Mouse (Mus musculus) ES-E14 (cell line): Measurements from ENCODE around the gene Tff2. TPM values are rescaled to one million over a fixed set of nuclear protein-coding genes. Genes with fewer than 3 reads are reported as not detected.

Source experiments
- DNase-seq: peaks from one replicate; pipeline ENCODE4 v3.0.0-alpha.2; 2013; ENCODE audit warnings: low read depth, low spot score
- H3K27ac ChIP-seq: 2 replicates; pipeline ENCODE4 v1.5.1; 2012; ENCODE audit warnings: low read depth, mild to moderate bottlenecking, low read length, moderate library complexity, mixed read lengths; ENCODE audit not compliant: poor library complexity, insufficient read depth, severe bottlenecking
- H3K36me3 ChIP-seq: 2 replicates; pipeline ENCODE4 v1.6.1; 2012; ENCODE audit warnings: mild to moderate bottlenecking, low read length, moderate library complexity, mixed read lengths; ENCODE audit not compliant: control insufficient read depth, poor library complexity, insufficient read depth, severe bottlenecking
- H3K4me1 ChIP-seq, 2 experiments: fragments of 150-350 bp in 1 of 2; sonication (generic) in 1 of 2; 2 replicates each; pipeline ENCODE4 v1.6.1; 2012; ENCODE audit warnings: low read length in 2 of 2, mild to moderate bottlenecking in 1 of 2, mixed read lengths in 1 of 2; ENCODE audit not compliant: control insufficient read depth in 2 of 2, insufficient read depth in 2 of 2, poor library complexity in 1 of 2
- H3K4me3 ChIP-seq, 2 experiments: fragments of 150-350 bp in 1 of 2; sonication (generic) in 1 of 2; 2 replicates each; pipeline ENCODE4 v1.5.1; 2012; ENCODE audit warnings: low read length in 2 of 2, low read depth in 1 of 2, mild to moderate bottlenecking in 1 of 2, mixed read lengths in 1 of 2; ENCODE audit not compliant: insufficient read depth in 1 of 2, poor library complexity in 1 of 2, severe bottlenecking in 1 of 2
- H3K9ac ChIP-seq: 2 replicates; pipeline ENCODE4 v1.6.1; 2012; ENCODE audit warnings: low read depth, mild to moderate bottlenecking, low read length, mixed read lengths; ENCODE audit not compliant: poor library complexity, insufficient read depth, severe bottlenecking
- H3K9me3 ChIP-seq: fragments of 150-350 bp; sonication (generic); 2 replicates; pipeline ENCODE4 v1.6.1; 2012; ENCODE audit warnings: low read depth, mild to moderate bottlenecking, low read length; ENCODE audit not compliant: control insufficient read depth, insufficient read depth
- CHD2 ChIP-seq: IDR thresholded peaks from 2 replicates; pipeline ENCODE4 v1.6.1; 2014; ENCODE audit warnings: mild to moderate bottlenecking, low read depth, low read length, inconsistent platforms
- HCFC1 ChIP-seq: IDR thresholded peaks from 2 replicates; pipeline ENCODE4 v1.6.1; 2012; ENCODE audit warnings: low read length, inconsistent platforms, borderline replicate concordance; ENCODE audit not compliant: insufficient read depth
- MAFK ChIP-seq: IDR thresholded peaks from 2 replicates; pipeline ENCODE4 v1.6.1; 2014; ENCODE audit warnings: mild to moderate bottlenecking, low read depth, low read length, inconsistent platforms; ENCODE audit not compliant: insufficient read depth
- ZC3H11A ChIP-seq: IDR thresholded peaks from 2 replicates; pipeline ENCODE4 v1.6.1; 2012; ENCODE audit warnings: low read depth, mild to moderate bottlenecking, inconsistent platforms, low read length, borderline replicate concordance
- ZNF384 ChIP-seq: IDR thresholded peaks from 2 replicates; pipeline ENCODE4 v1.6.1; 2012; ENCODE audit warnings: low read depth, low read length, inconsistent platforms
- in situ Hi-C, 2 experiments: fragments of 600-800 bp; cut with MboI; formaldehyde crosslinking; loops; one replicate each; pipeline ENCODE4 v1.15.1; 2025; ENCODE audit warnings: low sequenced_read_pairs in 2 of 2, inconsistent platforms in 1 of 2; ENCODE audit not compliant: unreplicated experiment in 2 of 2
- total RNA-seq: library from RNA; depleted of rRNA; stranded (reverse); fragments of 300-350 nt; gene quantifications from 2 replicates; pipeline ENCODE4 v1.2.3, GENCODE M21; 2012

Gene Tff2
- total RNA-seq, 1 experiment = not detected

GRCm38 (mm10) chr17:31187370-31187769, 43.3 kb upstream of the Tff2 start:
- Histone ChIP-seq H3K4me1 (peaks cover 2 to 5% of the 10 kb centered on the region in 2 experiments; a peak in 1 of 4 replicates), H3K9ac (no peak overlapping the region), H3K27ac (no peak overlapping the region), H3K9me3 (no peaks in the 10 kb centered on the region), H3K36me3 (no peaks in the 10 kb centered on the region), H3K4me3 (no peak overlapping the region)
- DNase-seq = peak; percentile 54
- no peak for TF ChIP-seq CHD2
- TF ChIP-seq MAFK = no peak
- no peak for TF ChIP-seq HCFC1
- peak; percentile 52; the same call in 1 of the 2 replicates for TF ChIP-seq ZC3H11A
- in situ Hi-C loops = no loop called here

DNA sequence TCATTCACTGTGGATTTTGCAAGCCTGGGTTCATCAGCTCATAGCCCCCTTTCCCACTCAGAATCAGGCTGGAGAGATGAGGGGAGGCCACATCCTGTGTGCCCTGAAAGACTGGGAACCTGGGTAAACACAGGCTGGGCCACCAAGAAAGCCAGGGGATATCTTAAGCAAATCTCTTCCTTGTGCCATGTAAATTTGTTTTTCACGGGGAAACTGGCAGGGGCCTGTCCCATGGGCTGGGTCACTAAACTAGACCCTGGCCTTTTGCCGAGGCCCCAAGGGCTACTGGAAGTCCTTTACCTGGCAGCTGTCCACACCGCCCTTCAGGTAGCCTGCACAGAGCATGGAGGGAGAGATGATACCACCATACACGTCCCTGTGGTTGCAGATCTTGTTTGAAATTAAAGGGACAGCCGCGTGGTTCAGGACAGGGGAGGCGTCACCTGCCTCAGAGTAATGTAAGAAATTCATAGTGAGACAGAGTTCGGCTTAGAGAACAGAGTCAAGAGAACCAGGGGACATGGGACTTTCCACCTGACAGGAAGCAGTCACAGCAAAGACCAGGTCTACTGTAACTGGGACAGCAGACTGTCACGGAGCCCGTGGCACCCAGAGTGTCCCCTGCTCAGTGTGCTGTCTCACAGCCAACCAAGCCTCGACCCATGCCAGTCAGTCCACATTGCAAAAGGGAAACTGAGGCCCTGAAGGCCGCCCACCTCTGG, 40.3 kb upstream of the Tff2 start:
- no peaks in the 10 kb centered on the region for H3K9me3 ChIP-seq
- peaks cover 2 to 5% of the 10 kb centered on the region in 2 experiments; a peak in 1 of 4 replicates for H3K4me1 ChIP-seq
- H3K27ac ChIP-seq = no peak overlapping the region
- no peak overlapping the region for H3K9ac ChIP-seq
- no peak for TF ChIP-seq MAFK
- no peak for TF ChIP-seq CHD2
- TF ChIP-seq HCFC1 = no peak
- TF ChIP-seq ZNF384 = no peak
- no peak for TF ChIP-seq ZC3H11A
- H3K4me3 ChIP-seq = no peak overlapping the region
- DNase-seq = no peak
- no peaks in the 10 kb centered on the region for H3K36me3 ChIP-seq
- in situ Hi-C loops = no loop called here

DNA sequence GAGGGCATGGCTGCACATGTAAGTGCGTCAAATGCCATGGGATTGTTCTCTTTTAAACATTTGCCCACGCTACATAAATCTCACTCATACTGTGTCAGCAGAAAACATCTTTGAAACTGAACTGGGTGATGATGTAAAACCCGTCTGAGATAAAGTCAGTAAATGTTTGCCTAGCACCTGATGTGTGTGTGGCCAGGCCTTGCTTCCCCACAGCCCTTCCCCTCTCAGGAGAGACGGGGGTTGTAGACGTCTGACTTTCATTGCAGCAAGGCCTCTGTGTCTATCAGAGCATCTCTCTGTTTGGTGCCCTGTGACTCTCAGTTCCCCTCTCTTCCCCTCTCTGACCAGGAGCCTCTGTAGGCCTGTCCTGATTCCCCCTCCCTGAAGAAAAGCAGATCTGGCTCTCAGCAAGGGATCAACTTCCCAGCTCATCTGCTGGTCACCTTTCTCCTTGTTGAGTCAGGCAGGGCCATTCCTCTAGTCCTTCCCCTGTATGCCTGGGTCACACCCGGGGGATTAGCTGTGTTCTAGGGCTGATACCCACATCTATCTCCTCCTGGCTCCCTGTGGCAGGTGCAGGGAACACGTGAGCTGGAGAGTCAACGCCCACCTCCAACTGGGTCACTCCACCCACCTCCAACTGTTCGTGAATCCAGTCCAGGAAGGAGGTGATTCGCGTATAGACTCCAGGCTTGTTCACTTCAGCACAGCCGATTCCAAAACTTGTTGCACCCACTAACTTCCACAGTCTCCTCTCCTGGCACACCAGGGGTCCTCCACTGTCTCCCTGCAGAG, 39.3 kb upstream of the Tff2 start:
- H3K4me3 ChIP-seq = no peak overlapping the region
- H3K9me3 ChIP-seq = no peaks in the 10 kb centered on the region
- in situ Hi-C loops = no loop called here
- DNase-seq = peak; percentile 17
- no peak overlapping the region for H3K9ac ChIP-seq
- no peaks in the 10 kb centered on the region for H3K36me3 ChIP-seq
- H3K27ac ChIP-seq = no peak overlapping the region
- peaks cover 2 to 5% of the 10 kb centered on the region in 2 experiments; a peak in 1 of 4 replicates for H3K4me1 ChIP-seq
- no peak for TF ChIP-seq MAFK
- TF ChIP-seq ZC3H11A = no peak
- TF ChIP-seq HCFC1 = no peak
- TF ChIP-seq ZNF384 = no peak
- TF ChIP-seq CHD2 = no peak

DNA sequence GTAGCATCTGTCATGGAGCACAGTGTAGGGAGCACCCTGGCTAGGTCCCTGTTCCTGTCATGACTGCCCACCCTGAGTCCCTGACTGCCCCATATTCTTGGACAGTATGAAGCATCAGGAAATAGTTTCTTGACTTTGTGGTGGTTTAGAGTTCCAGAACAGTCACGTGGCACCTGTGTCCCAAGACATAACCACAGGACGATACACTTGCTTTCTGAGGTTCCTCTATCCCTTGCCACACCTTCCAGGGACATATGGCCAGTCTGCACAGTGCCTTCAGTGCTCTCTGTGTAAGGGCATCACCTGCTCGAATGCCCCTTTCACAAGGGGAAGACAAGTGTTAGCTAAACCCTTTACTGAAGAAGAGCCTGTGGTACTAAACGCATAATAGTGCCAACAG, 37.4 kb upstream of the Tff2 start:
- TF ChIP-seq HCFC1 (no peak), ZC3H11A (no peak), CHD2 (no peak), MAFK (no peak), ZNF384 (no peak)
- H3K27ac ChIP-seq = no peak overlapping the region
- in situ Hi-C loops = no loop called here

More for the DNA sequence above, 37.4 kb upstream of the Tff2 start:
- H3K9ac ChIP-seq = no peak overlapping the region
- DNase-seq = no peak
- no peaks in the 10 kb centered on the region for H3K9me3 ChIP-seq
- H3K4me1 ChIP-seq = peaks cover 2 to 5% of the 10 kb centered on the region in 2 experiments; a peak in 1 of 4 replicates
- H3K36me3 ChIP-seq = no peaks in the 10 kb centered on the region
- no peak overlapping the region for H3K4me3 ChIP-seq
